Mouse (Mus musculus): ENCODE data around the gene Cldn16. TPM values are rescaled to one million over a fixed set of nuclear protein-coding genes. Genes with fewer than 3 reads are reported as not detected.

Cldn16 gene
- not detected in 2 replicates for polyA plus RNA-seq (2021; fragmentation: Nextera tagmentation)
- long read RNA-seq, experiment 1: 0 reads
- long read RNA-seq, experiment 2: 0 reads

DNA sequence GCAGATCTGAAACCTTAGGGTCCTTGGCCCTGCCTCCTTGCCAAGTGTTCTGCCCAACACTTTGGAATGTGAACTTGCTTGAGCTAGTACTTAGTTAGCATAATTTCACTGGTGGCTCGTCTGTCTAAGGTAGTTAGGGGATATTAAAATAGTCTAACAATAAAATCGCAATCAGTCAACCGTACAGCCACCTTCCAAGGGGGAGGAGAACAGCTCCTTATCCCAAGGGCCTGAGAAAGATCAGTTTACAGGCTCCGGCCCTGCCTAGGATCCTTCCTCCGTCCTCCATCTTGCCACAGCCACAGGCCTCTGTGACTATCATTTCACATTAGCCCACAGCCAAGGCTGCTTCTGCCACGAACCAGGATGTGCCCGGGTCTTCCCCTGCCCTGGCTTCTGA is at the start of gene Cldn16:
Gene Cldn16 (plus strand): TSS at position 301 of the 400 bp plus-strand sequence.

GRCm38 (mm10) chr16:26526669-26527068 is 63.7 kb downstream of the Cldn16 start, which contains the start of gene Tmem207:
Gene Tmem207, minus strand, starts transcription at chr16:26526769.

Other genes with a start within 250 kb of the Cldn16 start
- 0.44 and 0.95 TPM in 2 replicates for gene Cldn1, start 91.3 kb upstream of the Cldn16 start, polyA plus RNA-seq (2021; fragmentation: Nextera tagmentation)
- not detected in 2 replicates for gene Tmem207, start 63.6 kb downstream of the Cldn16 start, polyA plus RNA-seq (2021; fragmentation: Nextera tagmentation)
- 13.7 and 15.3 TPM in 2 replicates for gene Il1rap, start 118.6 kb downstream of the Cldn16 start, polyA plus RNA-seq (2021; fragmentation: Nextera tagmentation)